Mouse (Mus musculus) naive thymus-derived CD4-positive, alpha-beta T cell, adult 2 months (primary cell): ENCODE results near the gene Robo3.
A peak's percentile ranks its signal among the peaks of the same experiment; 100 is the strongest.

Source experiments
- DNase-seq: peaks from one replicate; pipeline ENCODE4 v3.0.0-alpha.2; 2011; ENCODE audit warnings: low read depth

The Robo3 gene

DNA sequence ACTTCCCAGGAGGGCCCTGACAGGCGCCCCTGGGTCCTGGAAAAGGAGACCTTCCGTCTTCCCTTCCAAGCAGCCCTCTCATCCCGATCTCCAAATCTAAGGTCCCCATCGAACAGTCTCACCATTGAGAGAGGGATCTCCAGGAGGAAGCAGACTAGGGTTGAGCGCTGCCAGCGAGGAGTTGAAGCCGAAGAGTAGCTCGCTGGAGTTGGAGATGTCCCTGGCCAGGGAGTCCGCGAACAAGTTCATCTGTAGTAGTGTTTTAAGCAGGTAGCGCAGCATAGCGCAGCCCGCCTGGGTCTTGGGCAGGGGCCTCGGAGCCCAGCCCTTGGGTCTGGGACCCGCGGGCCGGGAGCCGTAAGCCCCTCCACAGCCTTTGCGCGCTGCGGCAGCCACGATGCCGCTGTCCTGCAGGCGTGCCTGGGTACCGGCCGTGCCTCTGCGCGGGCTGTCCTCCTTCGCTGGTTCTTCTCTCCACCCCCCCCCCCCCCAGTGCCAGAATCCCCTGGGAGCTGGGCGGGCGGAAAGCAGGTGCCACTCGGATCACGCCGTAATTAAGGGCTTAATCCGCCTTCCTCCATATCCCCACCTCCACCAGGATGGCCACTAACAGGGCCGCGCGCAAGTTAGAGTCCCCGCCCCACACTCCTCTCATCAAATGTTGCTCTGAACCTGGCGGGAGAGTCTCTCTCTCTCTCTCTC is at the start of gene Robo3:
Gene Robo3, minus strand, starts transcription at position 527 of the 702 bp plus-strand sequence.
- no peak for DNase-seq

DNA sequence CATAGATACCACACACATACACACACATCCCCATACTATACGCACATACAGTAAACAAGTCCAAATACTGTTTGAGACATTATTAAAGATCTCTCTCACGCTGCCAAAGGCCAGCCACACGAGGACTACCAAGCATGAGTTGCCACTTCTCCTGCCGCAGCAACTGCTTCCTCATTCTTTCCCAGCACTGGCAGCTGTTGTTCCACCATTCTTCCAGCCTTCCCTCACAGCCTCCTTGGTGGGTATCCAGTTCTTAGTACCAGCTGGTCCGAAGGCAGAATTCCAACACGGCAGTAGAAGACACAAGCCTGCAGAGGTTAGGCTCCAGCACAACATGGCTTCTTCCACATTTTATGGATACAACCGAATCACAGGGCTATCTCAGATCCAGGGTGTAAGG is 41.9 kb upstream of the Robo3 start:
- DNase-seq = no peak

DNA sequence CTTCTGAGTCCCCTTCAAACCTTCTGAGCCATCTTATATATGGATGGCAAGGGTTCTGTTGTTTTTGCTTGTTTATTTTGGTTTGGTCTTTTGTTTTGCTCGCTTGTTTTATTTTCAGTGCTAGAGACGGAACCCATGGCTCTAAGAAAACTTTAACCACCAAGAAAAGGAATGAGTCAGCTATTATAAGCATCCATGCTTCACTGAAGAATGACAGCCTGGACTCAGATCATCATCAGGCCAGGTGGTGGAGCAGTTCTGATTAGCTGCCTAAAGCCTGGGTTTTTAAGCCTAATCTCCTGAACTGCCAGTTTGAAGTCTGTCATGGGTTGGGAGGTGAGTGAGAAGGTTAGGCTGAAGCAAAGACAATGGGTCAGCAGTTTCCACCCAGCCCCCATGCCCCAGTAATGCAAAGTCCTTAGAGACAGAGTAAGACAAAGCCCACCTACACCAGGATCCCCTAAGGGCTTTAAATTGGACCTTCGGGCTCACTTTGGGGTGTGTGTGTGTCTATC is 40.6 kb upstream of the Robo3 start:
- no peak for DNase-seq

DNA sequence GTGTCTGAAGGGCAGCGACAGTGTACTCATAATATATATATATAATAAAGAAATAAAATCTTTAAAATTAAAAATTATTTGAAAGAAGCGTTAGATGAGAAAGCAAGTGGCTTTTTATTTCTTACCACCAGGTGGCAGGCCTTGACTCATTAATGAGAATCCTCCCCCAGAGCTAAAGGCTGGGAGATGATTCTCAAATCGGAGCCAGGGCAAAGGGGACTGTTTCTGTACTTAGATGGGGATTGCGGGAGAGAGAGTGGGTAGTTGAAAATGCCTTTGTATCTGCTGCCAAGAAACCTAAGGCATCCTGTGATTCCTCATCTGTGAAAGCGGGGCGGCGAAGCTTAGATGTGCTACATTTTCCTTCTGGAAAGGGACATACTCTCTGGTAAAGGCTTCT is 29.7 kb upstream of the Robo3 start:
- peak; percentile 70 for DNase-seq

DNA sequence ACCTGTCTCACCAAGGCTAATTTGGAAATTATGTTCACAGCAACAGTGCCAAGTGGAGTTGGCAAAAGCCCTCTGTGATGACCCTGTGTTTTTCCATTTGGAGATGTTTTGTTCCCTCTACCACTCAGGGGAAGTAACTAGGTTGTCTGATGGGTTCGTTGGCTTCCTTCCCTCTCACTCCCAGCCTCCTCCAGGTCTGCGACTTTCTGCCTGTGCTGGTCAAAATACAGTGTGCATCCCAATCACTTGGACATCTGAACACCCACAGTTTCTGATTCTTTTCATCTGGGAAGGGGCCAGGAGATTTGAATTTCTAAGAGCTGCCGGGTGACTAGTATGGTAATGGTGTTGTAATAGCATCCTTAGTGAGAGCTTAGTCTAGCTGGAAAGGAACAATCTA is 28.5 kb upstream of the Robo3 start:
- DNase-seq = no peak

DNA sequence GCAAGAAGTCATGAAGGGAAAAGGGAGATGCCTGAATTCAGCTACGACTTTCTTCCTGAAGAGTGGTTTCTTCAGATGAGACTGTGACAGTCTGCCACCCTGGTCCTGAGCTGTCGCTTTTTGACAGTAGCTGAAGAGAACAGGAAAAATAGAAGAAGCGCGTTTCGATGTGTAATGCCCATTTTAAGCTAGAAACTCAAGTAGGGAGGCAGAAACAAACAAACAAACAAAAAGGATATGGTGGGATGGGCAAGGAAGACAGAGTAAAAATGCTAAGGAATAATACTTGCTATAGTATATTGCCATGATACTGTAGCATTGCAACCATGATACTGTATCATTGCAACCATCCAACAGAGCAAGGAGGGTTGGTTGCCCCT is 27.9 kb upstream of the Robo3 start:
- no peak for DNase-seq

DNA sequence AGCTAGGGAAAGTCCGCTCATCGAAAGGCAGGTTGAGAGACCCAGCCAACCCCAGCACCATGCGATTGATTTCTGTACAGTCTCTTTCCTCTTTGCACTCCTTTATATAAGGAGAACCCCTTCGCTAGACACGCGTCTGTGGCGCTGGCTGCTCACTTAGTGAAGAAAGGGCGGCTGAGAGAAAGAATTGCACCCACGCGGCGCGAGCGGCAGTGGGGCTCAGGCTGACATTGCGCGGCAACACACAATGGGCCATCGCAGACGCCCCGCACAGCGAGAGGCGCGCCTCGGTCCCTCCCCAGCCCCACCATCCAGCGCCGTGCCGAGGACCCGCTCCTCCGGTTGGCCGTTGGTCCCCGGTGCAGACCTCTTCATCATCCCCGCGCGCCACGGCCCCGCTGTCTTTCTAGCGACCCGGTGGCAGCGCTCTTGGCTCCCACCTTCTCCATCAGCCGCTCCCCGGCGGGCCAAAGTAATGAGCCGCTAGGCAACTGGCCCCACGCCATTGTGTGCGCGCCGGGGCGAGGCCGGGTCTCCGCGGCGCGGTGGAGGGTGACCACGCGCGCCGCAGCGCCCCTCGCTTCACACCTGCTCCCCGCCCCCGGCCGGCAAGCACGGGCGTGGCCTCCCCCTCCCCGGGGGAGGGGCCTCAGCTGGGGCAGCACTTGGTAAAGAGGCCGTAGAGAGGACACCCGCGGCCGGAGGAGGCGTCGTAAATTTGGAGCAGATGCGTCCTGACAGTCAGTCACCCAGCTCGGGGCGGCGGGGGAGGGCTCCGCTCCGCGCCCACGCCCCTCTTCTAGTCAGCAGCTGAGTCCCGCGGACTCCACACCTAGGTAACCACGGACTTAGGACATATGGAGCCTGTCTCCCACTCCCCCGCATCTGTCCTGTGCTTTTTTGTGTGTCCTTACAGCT is 27.3 kb upstream of the Robo3 start:
- DNase-seq = no peak

DNA sequence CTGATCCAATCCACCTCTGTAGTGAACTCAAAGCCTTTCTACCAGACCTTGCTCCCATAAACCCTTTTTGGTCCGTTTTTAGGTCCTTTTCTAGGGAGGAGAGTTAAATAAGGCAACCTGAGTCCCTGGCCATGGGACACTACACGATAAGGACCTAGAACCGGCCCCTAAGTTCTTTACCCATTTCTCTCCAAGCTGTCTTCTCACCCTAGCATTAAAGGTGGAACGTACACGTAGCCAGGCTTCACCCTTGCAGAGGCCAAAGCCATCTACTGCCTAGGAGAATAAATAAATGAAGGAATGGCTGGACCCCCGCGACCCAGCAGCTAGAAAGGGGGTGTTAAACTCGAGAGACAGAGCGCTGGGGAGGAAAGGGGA is 26.6 kb upstream of the Robo3 start:
- no peak for DNase-seq

DNA sequence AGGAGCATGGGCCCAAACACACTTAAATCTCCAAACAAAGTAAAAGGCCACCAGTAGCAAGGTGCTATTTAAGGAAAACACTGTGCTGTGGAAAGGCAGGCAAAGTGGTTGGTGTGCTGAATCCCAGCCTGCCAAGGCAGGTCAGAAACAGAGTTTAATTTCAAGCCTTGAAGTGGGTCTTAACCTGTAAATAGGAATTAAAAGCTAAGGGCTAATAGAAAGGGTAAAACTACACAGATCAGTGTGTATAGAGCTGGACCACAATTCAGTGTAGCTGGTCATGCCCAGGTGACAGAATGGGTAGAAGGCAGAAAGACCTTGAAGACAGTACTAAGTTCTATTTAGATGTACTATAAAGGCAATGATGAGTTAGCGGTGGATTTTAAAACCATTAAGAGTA is 24.1 kb upstream of the Robo3 start:
- DNase-seq = no peak

DNA sequence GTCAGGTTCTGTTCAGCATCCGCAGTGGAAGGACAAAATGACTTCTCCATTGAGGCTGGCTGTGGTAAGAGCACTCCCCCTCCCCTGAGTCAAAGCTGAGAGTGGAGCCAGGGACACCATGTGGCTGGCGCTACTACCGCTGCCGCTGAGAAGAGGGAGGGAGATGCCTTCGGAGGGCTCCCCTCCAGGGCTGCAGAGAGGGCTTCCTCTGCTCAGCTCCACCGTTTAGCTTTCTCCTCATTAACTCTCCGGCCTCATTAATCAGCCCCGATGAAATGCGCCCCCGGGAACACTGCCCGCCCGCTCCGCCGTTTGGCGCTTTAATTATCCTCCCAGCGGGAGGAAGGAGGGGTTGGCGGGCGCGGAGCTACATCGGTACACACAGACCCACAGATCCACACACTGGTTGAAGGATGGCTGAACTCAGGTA is 23.4 kb upstream of the Robo3 start:
- no peak for DNase-seq

DNA sequence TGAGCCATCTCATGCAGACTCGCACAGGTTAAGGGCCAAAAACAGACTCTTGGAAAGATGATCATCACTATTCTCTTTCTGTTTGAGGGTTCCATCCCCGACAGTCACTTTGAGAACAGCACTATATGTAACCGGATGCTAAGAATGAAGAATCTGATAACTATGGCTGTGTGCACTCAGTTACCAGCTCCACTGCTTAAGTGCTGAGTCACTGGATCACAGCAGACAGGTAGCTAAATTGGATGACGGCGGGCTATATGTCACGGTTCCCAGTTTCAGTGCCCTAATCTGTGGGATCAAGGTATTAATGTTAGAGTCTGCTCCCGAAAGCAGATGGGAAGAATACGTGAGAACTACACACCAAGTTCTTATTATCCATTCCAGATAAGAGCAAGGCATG is 22.8 kb upstream of the Robo3 start:
- no peak for DNase-seq

DNA sequence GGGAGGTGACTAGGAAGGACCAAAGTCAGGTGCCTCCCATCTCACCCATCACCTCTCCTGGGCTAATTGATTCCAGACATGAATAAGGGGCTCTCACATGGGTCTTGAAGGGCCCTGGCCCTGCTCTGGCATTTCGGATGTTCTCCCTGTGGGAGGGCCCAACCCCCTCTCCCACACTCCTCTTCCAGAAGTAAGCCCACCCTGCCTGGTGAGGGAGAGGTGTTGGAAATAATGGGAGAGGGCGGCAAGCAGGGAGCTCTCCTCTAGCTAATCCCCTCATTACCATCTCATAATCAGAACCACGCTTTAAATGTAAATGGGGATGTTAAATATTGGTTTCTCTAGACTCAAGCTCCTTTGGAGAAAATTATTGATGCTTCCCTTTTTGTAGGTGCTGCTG is 21.9 kb upstream of the Robo3 start:
- DNase-seq = no peak

DNA sequence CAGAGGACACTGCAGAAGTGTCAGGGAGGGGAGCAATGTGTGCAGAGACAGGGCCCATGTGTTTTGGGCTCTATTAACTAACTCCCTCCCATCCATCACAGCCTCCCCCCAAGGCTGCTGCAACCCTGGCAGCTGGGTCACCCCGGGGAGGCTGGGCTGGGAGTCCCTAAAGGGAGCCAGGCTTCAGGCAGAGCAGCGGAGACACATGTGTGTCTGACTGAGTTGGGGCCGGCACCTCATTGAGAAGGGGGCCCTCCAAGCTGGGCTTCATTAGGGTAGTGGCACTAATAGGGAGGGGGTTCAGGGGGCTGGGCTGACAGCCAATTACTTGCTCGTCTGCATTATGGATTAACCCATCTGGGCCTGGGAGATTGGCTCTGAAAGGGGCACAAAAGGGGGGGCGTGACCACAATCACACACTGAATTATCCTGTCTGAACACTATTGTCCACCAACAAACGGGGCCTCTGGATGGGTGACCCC is 21.0 kb upstream of the Robo3 start:
- no peak for DNase-seq

DNA sequence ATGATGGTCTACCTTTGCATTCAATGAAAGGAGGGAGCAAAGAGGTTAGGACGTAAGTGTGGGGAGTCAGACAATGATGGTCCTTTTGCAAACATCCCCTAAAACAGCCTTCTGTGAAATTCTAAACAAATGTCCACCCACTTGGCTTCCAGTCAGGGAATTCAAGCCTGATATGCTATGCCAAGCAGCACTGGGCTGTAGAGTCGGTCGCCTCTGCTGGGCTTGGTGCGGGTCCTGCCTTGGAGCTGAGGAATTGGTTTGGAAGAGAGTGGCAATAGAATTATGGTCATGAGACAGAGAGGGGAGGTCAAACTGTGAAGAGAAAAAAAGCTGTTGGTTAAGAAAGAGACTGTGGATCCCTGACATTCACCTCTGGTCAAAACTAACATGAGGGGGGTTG is 20.3 kb upstream of the Robo3 start:
- DNase-seq = no peak

DNA sequence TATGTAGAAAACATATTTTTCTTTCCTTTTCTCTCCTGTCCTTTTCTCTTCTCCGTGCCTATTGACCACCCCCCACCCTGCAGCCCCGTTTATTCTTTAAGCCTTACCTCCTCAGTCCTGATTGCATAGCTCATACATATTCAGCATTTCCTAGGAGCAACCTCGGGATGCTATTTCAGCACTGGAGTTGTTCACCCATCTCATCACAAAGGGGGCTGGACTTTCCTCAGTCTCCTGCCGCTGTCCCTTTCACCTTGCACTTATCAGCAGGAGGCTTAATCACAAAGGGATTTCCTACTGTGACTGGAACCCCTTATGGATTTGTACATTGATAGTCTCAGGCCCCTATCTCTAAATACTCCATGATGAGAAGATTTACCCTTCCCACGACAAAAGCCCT is 19.4 kb upstream of the Robo3 start:
- no peak for DNase-seq

DNA sequence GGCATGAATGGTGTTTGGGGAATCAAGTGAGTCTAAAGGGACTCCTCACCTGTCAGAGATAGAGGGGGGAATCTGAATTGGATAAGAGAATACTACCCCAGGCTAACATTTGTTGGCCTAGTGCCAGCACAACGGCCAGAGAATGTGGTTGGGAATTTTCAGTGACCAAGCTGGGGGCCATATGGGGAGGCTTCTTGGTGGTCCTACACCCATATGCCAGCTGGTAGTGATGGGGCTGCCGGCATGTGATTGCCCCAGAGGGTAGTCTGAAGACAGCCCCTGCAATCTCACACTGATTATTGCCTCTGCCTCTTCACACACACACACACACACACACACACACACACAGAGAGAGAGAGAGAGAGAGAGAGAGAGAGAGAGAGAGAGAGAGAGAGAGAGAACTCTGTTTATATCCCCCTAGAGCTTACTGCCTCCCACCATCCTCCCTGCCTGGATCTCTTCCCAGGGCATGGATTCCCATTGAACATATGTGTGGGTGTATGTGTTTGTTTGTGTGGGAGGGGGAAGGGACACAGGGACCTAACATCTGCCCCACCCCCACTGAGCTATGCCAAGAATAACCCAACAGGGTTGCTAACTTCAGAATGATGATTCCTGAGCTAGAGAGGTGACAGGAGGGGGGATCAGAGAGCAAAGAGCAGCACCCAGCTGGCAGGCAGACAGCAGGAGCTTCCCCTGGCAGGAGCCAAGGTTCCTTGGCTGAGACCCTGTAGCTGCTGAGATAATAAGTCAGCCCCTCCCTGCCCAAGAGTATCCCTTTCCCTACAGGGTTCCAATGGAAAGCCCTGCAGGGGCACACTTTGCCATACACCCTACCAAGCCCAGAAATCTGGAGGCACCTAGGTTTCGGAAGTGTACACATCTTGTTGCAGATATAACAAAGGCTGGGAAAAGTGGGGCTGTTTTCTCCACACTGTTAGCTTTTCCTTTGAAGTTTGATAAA is 5.0 kb upstream of the Robo3 start:
- no peak for DNase-seq

DNA sequence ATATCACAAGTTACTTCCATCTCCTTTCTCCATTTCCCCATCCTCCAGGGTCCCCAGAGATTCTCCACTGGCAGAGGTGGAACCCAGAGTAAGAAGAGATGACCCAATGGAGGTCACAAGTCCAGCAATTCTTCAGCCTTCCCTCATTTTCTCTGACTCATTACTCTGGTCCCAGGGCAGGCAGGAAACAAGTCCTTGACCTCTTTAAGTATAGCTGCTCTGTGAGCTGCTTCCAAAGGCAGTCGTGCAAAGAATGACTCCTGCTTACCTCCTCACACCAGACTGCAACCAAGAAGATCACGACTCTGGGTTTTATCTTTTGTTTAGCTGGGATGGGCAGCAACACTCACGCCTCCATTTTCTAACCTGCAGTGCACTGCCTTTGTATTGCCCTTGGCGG is 2.6 kb upstream of the Robo3 start:
- DNase-seq = no peak

DNA sequence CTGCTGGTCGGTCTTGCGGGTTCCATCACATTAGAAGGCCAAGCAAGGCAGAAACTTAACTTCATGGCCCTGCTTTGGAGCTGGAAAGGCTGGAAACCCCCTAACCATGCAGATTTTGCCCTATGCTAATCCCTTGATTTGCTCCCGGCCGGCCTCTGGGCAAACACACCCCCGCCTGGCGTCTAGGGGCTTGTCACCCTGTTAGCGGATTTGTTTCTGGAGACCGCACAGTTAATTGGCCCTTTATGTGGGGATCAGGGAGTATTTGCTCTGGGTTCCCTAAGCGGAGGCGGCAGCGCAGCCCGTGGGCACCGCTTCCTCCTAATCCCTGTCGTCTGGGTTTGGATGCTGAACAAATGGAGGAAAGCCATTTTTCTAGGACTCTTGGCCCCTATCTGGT is 1.9 kb upstream of the Robo3 start:
- DNase-seq = no peak

DNA sequence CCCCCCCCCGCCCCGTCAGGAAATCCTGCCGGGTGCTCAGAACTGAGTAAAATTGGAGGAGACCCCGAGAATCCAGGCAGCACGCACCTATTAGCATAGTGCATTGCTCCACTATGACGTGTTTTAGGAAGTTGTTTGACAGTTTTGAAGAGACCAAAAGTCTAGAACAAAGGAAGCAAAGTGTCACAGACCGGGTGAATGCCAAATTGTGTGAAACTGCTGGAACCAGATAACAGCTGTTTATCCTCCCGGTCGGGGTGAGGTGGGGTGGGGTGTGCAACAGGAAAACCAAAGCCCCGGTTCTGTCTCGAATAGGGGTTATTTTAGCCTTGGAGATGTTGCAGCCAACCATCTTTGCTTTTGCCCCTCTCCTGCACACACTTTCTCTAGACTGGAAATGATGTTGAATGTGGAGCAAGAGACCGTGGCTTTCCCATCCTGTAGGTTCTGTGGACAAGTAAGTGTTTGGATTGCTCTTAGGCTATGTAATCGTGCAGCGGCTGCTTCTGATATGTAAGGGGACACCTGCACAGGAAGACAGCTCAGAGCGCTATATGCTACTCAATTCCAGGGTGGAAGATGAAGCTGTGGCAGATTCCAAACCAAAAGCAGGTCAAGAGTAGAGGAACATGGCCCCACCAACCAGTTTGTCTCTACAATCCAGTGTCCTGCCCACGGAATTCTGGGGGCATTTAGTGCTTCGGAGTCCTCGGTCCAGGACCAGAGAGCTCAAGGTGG is 946 bp upstream of the Robo3 start:
- DNase-seq = no peak

DNA sequence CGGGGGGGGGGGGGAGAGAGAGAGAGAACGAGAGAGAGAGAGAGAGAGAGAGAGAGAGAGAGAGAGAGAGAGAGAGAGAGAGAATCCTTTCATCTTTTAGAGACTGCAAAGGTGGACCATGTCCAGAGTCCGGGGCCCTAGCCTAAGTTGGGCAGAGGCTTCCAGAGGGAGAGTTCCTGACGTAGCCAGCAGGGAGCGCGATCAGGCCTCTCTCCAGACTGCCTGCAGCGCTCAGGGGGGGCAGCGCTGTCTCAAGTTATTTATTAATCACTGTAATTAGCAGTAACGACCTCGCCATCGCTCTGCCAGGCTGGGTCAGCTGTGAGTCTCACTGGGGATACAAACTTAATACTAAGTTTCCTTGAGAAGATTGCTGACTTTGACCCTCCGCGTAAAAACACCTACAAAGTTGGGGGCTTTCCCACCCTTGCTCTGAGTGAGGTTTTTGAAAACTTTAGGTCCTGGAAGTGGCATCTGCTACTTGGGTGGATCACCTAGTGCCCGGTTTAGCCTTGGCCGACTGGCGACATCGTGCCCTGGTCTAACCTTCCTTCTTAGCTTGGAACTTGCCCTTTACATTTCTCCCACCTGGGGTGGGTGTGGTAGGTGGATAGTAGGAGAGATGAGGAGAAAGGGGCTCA is 900 bp downstream of the Robo3 start:
- no peak for DNase-seq

DNA sequence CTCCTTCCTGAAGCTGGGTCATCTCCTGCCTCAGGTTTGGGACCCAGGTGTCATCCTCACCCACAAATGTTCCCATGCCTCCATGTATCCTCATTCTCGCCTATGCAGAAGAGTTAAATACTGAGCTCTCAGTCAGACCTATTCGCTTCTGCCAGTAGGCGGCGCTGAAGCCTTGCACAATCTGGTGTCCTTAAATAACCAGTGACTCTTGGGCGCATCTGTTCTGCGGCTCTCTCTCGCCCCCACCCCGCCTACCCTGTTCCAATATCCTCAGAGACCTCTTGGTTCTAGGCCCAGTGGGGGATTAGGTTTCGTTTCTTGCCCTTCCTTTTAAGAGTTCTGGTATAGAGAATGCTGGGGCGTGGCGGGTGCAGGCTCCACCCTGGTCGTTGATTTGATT is 2.5 kb downstream of the Robo3 start:
- peak; percentile 81 for DNase-seq
